ENCODE assay signal across 8 mouse cellular contexts in genomic region chr2:107291142-107291541, GRCm38 (mm10). TPM values are rescaled to one million over a fixed set of nuclear protein-coding genes. Genes with fewer than 3 reads are reported as not detected.
DNase-seq lines count a peak whose midpoint lies in the region; ATAC-seq and TF ChIP-seq lines count a peak whose summit lies in the region.

No protein-coding gene starts in this region.

- H3K4me3 ChIP-seq in heart, embryonic 12.5 days = peak overlapping the region; percentile 61
- H3K4me3 ChIP-seq in bone marrow macrophage, adult 2 months (ENCODE audit: insufficient read depth, low read length) = peak overlapping the region; percentile 28
- H3K4me3 ChIP-seq in limb, embryonic 13.5 days = peak overlapping the region; percentile 43
- peak overlapping the region; percentile 39 for H3K4me3 ChIP-seq in stomach, embryonic 15.5 days (replicated peaks)

- peak overlapping the region; percentile 81 for H3K4me2 ChIP-seq in heart, embryonic 12.5 days
- peak overlapping the region; percentile 82 for H3K4me2 ChIP-seq in limb, embryonic 13.5 days (replicated peaks)
- peak overlapping the region; percentile 70 for H3K4me2 ChIP-seq in stomach, embryonic 15.5 days

- H3K27ac ChIP-seq in heart, embryonic 12.5 days (ENCODE audit: poor library complexity, severe bottlenecking) = no peak overlapping the region
- no peak overlapping the region for H3K27ac ChIP-seq in bone marrow macrophage, adult 2 months (ENCODE audit: insufficient read depth, low read depth, low read length)
- H3K27ac ChIP-seq in limb, embryonic 13.5 days = no peak overlapping the region
- no peak overlapping the region for H3K27ac ChIP-seq in stomach, embryonic 15.5 days

- 4% methylated on average over 16 of the region's 16 CpGs for WGBS in heart, embryonic 12.5 days
- WGBS in limb, embryonic 13.5 days = 3% methylated on average over 16 of the region's 16 CpGs
- WGBS in stomach, embryonic 15.5 days = 3% methylated on average over 16 of the region's 16 CpGs

- ATAC-seq in heart, embryonic 12.5 days (ENCODE audit: insufficient number of reproducible peaks, low FRiP score) = no peak
- ATAC-seq in limb, embryonic 13.5 days (ENCODE audit: low FRiP score, low read depth) = no peak
- ATAC-seq in stomach, embryonic 15.5 days (ENCODE audit: insufficient read depth, low FRiP score, low read depth) = no peak

- intact Hi-C loops in heart, postnatal 25 days (cut with DNase I) = loop anchor here (5.0 kb wide), 1 partner anchor 59 kb away; no protein-coding TSS in a partner anchor

- no peaks in the 10 kb centered on the region; the same call in 1 of the 2 replicates for H3K4me1 ChIP-seq in heart, embryonic 12.5 days (replicated peaks)
- peaks cover 4% of the 10 kb centered on the region; the same call in 1 of the 2 replicates for H3K4me1 ChIP-seq in bone marrow macrophage, adult 2 months (ENCODE audit: control insufficient read depth, insufficient read depth, low read length)
- H3K4me1 ChIP-seq in limb, embryonic 13.5 days = peaks cover 12% of the 10 kb centered on the region
- H3K4me1 ChIP-seq in stomach, embryonic 15.5 days = 0 out of 2 replicates have a peak, but pooled peaks cover 3% of the 10 kb centered on the region

- H3K36me3 ChIP-seq in heart, embryonic 12.5 days = peaks cover 5% of the 10 kb centered on the region; the same call in 1 of the 2 replicates
- H3K36me3 ChIP-seq in limb, embryonic 13.5 days = no peaks in the 10 kb centered on the region
- H3K36me3 ChIP-seq in stomach, embryonic 15.5 days = no peaks in the 10 kb centered on the region

- H3K9me3 ChIP-seq in heart, embryonic 12.5 days (replicated peaks) = no peaks in the 10 kb centered on the region
- H3K9me3 ChIP-seq in limb, embryonic 13.5 days = no peaks in the 10 kb centered on the region
- H3K9me3 ChIP-seq in stomach, embryonic 15.5 days = no peaks in the 10 kb centered on the region

- H3K27me3 ChIP-seq in heart, embryonic 12.5 days (replicated peaks) = peaks cover 6% of the 10 kb centered on the region
- peaks cover 59% of the 10 kb centered on the region for H3K27me3 ChIP-seq in limb, embryonic 13.5 days
- 0 out of 2 replicates have a peak, but pooled peaks cover 4% of the 10 kb centered on the region for H3K27me3 ChIP-seq in stomach, embryonic 15.5 days (replicated peaks)

- TF ChIP-seq POLR2A in bone marrow macrophage, adult 2 months (IDR thresholded peaks at IDR 0.05; ENCODE audit: borderline replicate concordance, low read depth, low read length) = no peak

- H3K9ac ChIP-seq in heart, embryonic 12.5 days = peak overlapping the region; percentile 56
- H3K9ac ChIP-seq in limb, embryonic 13.5 days = no peak overlapping the region
- no peak overlapping the region for H3K9ac ChIP-seq in stomach, embryonic 15.5 days

- TF ChIP-seq CTCF in bone marrow macrophage, adult 2 months (IDR thresholded peaks at IDR 0.05; ENCODE audit: low read depth, low read length) = no peak

- no peak for DNase-seq in heart, postnatal 25 days (ENCODE audit: low spot score)
- peak; percentile 42 to 45 for DNase-seq in frontal cortex, postnatal 36 days (ENCODE audit: low spot score in 2 of 2)
- DNase-seq in ovary, adult 18-20 months (ENCODE audit: low spot score) = no peak
- DNase-seq in cerebellum, adult 18-20 months = no peak

RNA-seq across cellular contexts. Expression of gene Kcna4, which starts 0.7 kb away (rescaled TPM):
- 6.2 and 6.5 TPM in 2 replicates for polyA plus RNA-seq in heart, embryonic 12.5 days (2016; fragmentation: Nextera tagmentation; extraction: Ambion mirVana)
- total RNA-seq in heart, postnatal 25 days (2021) = 1 to 10 TPM; 2.5 to 3.2 TPM
- polyA plus RNA-seq in bone marrow macrophage, adult 2 months (2012; ENCODE audit: insufficient read depth, insufficient read length, missing spikeins) = not detected in 2 replicates
- polyA plus RNA-seq in limb, embryonic 13.5 days (2015; fragmentation: Nextera tagmentation; extraction: Ambion mirVana) = 1.1 and 1.2 TPM in 2 replicates
- polyA plus RNA-seq in stomach, embryonic 15.5 days (2015; fragmentation: Nextera tagmentation; extraction: Ambion mirVana) = 0.73 and 0.83 TPM in 2 replicates

Comparison
In these comparisons a context has a peak if more than half of its experiments do, and no peak if none do; other contexts are left out.
1. DNase-seq: peak in frontal cortex, postnatal 36 days (2 of 2); none in heart, postnatal 25 days (single experiment), ovary, adult 18-20 months (single experiment) and cerebellum, adult 18-20 months (0 of 2).
2. Peak in every context shown above with its lines, with median percentiles within 50 percentile points of each other: H3K4me2 ChIP-seq and H3K4me3 ChIP-seq.